Mouse (Mus musculus) A20 (cell line): ENCODE measurements around the gene Gorasp1.

Source experiments
- DNase-seq: peaks from one replicate; pipeline ENCODE4 v3.0.0-alpha.2; 2011; ENCODE audit warnings: low read depth, low spot score

The Gorasp1 gene

DNA sequence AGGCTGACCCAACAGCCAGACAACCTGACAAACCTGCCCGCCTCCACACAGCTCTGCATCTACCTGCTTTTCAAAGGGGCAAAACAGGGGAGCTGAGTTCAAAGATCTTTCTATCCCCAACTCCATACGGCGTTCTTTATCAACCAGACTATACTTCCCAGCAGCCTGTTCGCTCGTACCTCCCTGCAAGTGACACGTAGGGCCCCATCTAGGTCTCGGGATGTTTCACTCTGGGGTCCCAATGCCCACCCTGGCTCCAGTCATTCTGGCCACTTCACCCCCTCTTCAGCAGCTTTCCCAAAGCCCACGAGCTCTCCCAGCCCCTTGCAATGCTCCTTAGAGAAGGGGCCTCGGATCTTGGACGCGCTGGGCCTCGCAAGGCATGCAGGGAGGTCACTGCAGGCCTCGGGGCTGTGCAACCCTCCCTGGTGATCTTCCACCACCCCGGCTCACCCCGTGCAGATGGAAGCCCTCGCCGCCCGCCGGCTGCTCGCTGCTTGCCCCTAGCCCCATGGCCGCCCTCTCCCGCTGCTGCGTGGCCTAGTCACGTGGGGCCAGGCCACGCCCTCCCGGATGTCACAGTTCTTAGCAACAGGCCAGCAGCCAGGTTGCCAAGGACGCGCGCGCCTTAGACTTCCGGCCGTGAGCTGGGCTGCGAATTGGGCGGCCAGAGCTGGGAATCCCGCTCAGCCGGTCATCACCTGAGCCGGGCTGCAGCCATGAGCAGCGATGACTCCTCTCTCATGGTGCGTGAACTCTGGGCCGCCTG is at the start of gene Gorasp1, which contains the start of gene Ttc21a:
Gorasp1 (minus strand) TSS at position 561 of the 769 bp plus-strand sequence.
Ttc21a (plus strand) TSS at position 602 of the 769 bp plus-strand sequence.
- DNase-seq: peak; percentile 94

DNA sequence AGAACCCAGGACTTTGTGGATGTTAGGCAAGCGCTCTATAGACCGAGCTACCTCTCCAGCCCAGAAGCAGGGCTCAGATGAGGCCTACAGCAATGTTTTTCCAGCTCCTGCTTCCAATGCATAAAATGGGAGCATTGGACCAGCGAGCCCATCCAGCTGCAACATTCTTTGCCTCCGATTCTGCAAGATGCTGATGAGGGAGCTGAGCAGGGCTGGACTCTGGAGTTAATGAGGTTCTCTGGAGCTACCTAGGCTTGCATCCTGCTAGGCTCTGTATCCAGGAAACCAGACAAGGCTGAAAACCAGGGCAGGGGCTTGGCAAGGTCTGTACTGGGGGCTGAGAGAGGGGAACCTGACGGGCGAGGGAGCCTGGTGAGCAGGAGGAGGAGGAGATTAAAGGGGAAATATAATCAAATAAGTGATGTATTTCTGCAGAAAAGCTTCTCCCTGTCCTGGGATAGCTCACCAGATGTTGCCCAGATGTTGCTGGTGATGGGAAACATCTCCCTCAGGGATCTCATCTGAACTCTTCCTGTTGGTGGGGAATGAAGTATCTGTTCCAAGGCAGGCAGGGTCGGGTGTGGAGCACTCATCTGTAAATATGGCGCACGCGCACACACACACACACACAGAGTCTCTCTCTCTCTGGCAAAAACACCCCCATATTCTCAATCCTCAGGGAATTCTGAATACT is 48.7 kb upstream of the Gorasp1 start:
- DNase-seq: no peak

DNA sequence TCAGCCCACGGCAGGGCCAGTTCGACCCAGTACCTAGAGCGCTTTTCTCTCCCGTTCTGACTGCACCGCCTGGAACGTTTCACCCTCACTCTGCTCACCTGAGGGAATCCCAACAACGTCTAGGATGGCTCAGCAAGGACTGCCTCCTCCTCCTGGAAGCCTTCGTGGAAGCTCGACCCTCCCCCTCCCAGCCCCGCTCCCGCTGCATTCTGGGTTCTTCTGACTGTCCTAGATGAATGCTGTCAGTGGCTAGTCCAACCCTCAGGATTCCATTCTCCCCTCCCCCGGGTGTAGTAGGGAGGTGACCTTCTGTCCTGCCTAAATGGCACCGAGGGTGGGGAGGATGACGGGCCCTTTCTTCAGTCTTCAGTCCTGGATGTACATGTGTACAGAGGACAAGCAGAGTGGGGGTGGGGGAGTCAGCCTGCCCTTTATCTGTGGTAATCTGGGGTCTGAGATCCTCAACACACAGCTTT is 47.2 kb upstream of the Gorasp1 start, which contains the start of gene Csrnp1:
Csrnp1 (minus strand) TSS at position 123 of the 476 bp plus-strand sequence.
- DNase-seq: no peak

DNA sequence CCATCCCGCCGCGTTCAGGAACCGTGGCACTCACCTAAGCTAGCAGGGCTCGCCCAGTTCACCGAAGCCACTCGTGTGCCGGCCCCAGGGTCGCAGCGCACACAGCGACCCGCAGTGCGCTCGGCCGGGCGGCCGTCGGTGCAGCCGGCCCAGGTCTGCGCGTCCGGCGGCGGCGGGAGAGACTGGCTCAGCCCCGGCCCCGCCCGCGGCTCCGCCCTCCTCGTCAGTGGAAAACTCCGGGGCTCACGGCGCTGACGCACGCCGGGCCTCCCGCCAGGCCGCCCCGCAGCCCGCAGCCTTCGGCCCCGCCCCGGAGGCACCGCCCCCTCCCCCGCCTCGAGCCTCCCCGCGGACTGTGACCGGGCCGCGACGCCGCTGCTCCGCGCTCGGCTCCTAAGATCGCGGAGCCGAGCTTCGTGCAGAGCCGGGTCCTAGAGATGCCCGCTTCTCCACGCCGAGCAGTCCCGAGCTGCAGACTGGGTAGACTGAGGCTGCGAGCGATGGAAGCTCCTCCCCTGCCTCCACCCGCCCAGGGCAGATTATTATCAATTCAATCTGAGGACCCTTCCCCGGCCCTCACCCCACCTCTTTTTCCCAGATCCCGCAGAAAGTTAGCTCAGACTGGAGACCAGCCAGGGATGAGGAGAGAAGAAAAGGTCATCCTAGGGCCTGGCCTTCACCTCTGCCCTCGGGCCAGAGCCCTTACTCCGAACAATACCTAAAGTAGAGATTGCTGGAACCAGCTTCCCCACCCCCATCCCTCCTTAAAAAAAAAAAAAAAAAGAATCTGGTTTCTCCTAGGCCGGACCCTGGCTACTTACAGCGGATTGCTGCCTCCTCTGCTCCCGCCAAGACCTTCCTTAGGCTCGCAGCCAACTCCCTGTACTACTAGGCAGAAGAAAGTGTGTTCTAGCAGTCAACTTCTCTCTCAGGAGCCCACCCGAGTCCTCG is 46.5 kb upstream of the Gorasp1 start:
- peak; percentile 90 for DNase-seq

GRCm38 (mm10) chr9:119982956-119983551 is 45.7 kb upstream of the Gorasp1 start:
- peak; percentile 82 for DNase-seq

DNA sequence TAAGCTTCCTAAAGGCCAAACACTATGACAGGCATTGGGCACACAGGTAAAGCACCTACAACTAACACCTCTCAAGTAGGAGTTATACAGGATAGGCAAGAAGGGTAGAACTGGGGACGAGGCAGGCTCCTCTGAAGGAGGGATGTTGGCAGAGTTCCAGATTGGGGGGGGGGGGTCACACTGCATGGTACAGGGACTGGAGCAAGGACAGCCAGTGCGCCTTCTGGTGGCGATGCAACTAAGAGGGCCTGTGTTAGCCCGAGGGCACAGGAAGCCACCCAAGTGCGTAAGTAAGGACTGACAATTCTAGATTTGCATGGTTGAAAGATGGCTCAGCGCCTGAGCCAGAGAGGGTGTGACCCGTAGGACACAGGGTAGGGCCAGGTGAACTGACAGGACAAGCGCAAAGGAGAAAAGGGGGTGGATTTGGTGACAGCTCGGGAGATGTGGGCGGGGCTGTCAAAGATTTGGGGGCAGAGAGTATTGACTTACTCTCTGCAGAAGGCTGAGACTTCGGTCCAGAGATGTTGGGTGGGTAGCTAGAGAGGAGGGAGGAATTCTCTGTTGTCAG is 45.0 kb upstream of the Gorasp1 start:
- DNase-seq: peak; percentile 95

DNA sequence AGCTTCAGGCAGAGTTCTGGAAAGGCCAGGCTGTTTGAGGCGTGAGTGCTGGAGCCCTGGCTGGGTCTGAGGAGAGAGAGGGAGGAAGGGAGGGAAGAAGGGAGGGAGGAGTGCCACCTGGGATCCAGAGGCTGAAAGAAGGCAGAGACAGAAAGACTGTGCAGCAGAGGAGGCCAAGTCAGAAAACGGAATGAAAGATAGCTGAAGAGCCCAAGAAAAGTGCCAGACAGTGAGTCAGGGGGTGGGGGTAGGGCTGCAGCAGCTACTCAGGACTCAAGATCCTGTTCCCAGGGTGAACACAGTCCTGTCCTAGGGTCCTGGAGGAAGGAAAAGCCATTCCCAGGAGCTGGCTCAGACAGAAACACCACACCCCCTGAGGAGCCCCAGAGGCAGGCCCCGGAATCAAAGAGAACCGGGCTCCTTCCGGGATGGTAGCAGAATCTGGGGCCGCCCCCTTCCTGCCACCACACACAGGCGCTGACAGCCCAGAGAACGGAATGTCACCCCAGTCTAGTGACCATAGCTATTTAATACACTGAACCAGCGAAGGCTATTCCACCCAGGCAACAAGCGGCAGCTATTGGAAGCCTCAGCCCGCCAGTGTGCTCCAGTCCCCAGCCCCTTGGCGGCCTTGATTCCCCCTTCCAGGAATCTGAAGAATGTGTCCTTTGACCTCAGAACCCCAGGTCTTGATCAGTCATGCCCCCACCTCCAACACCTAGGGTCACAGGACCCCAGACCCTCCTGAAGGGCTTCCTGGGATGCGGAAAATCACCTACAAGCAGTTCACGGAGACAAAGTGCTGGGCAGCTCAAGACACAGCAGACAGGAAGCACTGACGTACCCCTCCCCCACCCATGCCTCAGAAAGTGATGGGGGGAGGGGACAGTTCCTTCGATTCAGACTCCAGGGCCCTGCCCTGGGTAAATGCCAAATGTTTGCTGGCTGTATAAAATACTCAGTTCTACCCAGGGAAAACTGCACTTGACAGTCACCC is 44.1 kb upstream of the Gorasp1 start:
- peak; percentile 91 for DNase-seq

DNA sequence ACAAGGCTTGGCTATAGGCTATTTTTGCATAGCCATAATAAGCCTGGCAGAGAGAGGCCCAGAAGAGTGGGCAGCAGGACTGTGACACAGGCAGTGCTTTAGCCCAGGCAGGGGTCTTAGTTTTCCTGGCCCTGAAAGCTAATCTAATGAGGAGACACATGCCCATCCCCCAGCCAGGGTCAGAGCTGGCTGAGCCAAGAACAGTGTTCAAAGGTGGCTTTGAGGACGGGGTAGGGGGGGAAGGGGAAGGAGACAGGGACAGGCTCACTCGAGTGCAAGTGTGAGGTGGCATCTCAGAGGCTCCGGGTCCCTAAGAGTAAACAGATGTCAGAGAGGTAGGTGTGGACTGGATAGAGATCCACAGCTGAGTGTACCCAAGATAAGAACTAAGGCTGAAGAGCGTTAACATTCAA is 43.4 kb upstream of the Gorasp1 start:
- DNase-seq: peak; percentile 51

DNA sequence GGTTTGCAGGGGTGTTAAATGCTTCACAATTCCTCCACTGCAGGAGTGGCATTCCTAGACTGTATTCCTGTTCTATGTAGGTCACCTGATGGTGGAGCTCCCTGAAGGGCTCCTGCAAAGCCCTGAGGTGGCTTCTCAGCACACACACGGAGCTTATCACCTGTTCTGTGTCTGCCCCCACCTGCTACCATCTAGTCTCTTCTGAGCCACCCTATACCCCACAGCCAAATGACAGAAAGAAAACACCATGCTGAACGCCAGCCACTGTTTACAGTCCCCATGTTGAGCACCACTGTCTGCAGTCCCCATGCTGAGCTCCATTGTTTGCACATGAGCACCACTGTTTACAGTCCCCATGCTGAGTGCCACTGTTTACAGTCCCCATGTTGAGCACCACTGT is 42.4 kb upstream of the Gorasp1 start:
- peak; percentile 43 for DNase-seq

GRCm38 (mm10) chr9:119978811-119979441 is 41.6 kb upstream of the Gorasp1 start:
- no peak for DNase-seq

- peak; percentile 93 for DNase-seq
Observed at GRCm38 (mm10) chr9:119978151-119978810, 40.9 kb upstream of the Gorasp1 start.

- DNase-seq: peak; percentile 47
Observed at GRCm38 (mm10) chr9:119977557-119978060, 40.2 kb upstream of the Gorasp1 start.

- DNase-seq: peak; percentile 78
Observed at GRCm38 (mm10) chr9:119976704-119977556, 39.6 kb upstream of the Gorasp1 start.

DNA sequence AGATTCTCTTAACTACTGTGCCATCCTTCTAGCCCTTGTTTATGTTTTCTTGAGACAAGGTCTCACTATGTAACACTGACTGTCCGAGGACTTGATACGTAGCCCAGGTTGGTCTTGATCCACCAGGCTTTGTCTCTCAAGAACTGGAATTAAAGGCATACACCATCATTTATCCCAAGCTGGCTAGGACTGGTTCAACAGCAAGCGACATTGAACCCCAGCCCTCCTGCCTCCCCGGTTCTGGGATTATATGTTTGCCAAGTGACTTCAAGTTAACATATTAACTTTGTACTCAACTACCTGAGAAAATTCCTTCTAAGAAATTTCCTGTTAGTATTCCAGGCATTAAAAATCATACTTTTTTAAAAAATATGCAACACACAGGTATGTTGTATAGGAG is 37.9 kb upstream of the Gorasp1 start:
- no peak for DNase-seq

DNA sequence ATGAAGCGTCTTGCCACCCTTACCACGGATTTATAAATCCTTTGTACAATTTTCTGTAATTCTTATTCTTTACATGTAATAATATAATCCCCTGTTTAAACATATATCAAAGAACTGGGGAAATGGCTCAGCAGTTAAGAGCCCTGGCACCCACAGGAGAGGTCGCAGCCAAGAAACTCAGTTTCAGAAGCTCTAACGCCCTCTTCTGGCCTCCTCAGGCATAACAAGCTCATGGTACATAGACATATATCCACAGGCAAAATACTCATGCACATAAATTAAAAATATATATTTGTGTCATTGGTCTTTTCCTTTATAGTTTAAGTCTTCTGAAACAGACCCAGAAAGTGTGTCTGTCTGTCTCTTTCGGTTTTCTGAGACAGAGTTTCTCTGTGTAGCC is 37.2 kb upstream of the Gorasp1 start:
- peak; percentile 37 for DNase-seq

GRCm38 (mm10) chr9:119973869-119974520 is 36.6 kb upstream of the Gorasp1 start:
- DNase-seq: peak; percentile 69

- DNase-seq: no peak
Observed at GRCm38 (mm10) chr9:119973281-119973680, 35.9 kb upstream of the Gorasp1 start.
